Comparison of ENCODE assay signal across 9 mouse cellular contexts in genomic region chr15:40130880-40131478, GRCm38 (mm10). TPM values are rescaled to one million over a fixed set of nuclear protein-coding genes. Genes with fewer than 3 reads are reported as not detected.
DNase-seq lines count a peak whose midpoint lies in the region; ATAC-seq and TF ChIP-seq lines count a peak whose summit lies in the region.
"Had no signal": no experiment of that assay in that cellular context is flagged by ENCODE, and none has a peak within 500 bp of the region (broad histone marks: within the 10 kb centered on the region; RNA-seq: fewer than 3 reads in every experiment).

No protein-coding gene starts in this region.

- no peak overlapping the region for H3K9ac ChIP-seq in kidney, postnatal 0 days (ENCODE audit: low read depth, low read length)
- H3K9ac ChIP-seq in liver, embryonic 14.5 days (replicated peaks) = no peak overlapping the region
- no peak overlapping the region for H3K9ac ChIP-seq in neural tube, embryonic 14.5 days (replicated peaks; ENCODE audit: low read depth, low read length)
- H3K9ac ChIP-seq: embryonic facial prominence, embryonic 15.5 days had no signal

- DNase-seq in adrenal gland, postnatal 10 days = peak; percentile 90
- peak; percentile 56 for DNase-seq in embryo, embryonic 11.5 days (ENCODE audit: low read depth, low spot score)
- DNase-seq in heart, adult 8-10 months (ENCODE audit: low spot score) = peak; percentile 74
- peak; percentile 85 for DNase-seq in kidney, postnatal 0 days (ENCODE audit: low spot score)
- DNase-seq in liver, embryonic 14.5 days (ENCODE audit: low read depth in 3 of 3, low spot score in 3 of 3) = peak in 2 of 3 experiments; percentile 1 to 7
- DNase-seq in thymus, adult 18-20 months = peak; percentile 19 to 30

- H3K79me2 ChIP-seq in C2C12 (ENCODE audit: control insufficient read depth, insufficient read depth) = no peaks in the 10 kb centered on the region

- 21% methylated on average over 15 of the region's 15 CpGs for WGBS in kidney, postnatal 0 days
- WGBS in liver, embryonic 14.5 days (ENCODE audit: insufficient replicate concordance) = 13% methylated on average over 15 of the region's 15 CpGs
- WGBS in neural tube, embryonic 14.5 days = 22% methylated on average over 15 of the region's 15 CpGs

- no peaks in the 10 kb centered on the region for H3K4me1 ChIP-seq in kidney, postnatal 0 days (replicated peaks; ENCODE audit: insufficient read depth, low read length)
- no peaks in the 10 kb centered on the region for H3K4me1 ChIP-seq in liver, embryonic 14.5 days (replicated peaks; ENCODE audit: control insufficient read depth in 2 of 2, insufficient read depth in 2 of 2, low read length in 1 of 2)
- no peaks in the 10 kb centered on the region for H3K4me1 ChIP-seq in neural tube, embryonic 14.5 days (ENCODE audit: control insufficient read depth, insufficient read depth, low read length)
- H3K4me1 ChIP-seq: embryonic facial prominence, embryonic 15.5 days had no signal

- no peak overlapping the region for H3K27ac ChIP-seq in kidney, postnatal 0 days
- no peak overlapping the region for H3K27ac ChIP-seq in liver, embryonic 14.5 days
- no peak overlapping the region for H3K27ac ChIP-seq in neural tube, embryonic 14.5 days (ENCODE audit: low read depth, low read length)
- H3K27ac ChIP-seq: embryonic facial prominence, embryonic 15.5 days had no signal

- TF ChIP-seq EP300 in liver, embryonic 14.5 days (IDR thresholded peaks at IDR 0.05; ENCODE audit: low read depth) = no peak

- peak; percentile 84 for TF ChIP-seq CTCF in C2C12 (IDR thresholded peaks at IDR 0.05; ENCODE audit: control insufficient read depth, insufficient read depth, insufficient read length)
- TF ChIP-seq CTCF in kidney, postnatal 0 days (IDR thresholded peaks at IDR 0.05; ENCODE audit: low read depth) = peak; percentile 95
- peak; percentile 91 for TF ChIP-seq CTCF in liver, embryonic 14.5 days (IDR thresholded peaks at IDR 0.05; ENCODE audit: low read depth)

- no peak for ATAC-seq in kidney, postnatal 0 days (replicated peaks; ENCODE audit: low FRiP score, low read depth)
- no peak for ATAC-seq in liver, embryonic 14.5 days (ENCODE audit: insufficient read depth)
- peak; percentile 81 for ATAC-seq in neural tube, embryonic 14.5 days (ENCODE audit: low read depth)

- no peaks in the 10 kb centered on the region for H3K79me3 ChIP-seq in C2C12 (ENCODE audit: low read depth)

- H3K27me3 ChIP-seq in C2C12 (ENCODE audit: control insufficient read depth, insufficient read depth, insufficient read length) = peaks cover 23% of the 10 kb centered on the region
- H3K27me3 ChIP-seq in kidney, postnatal 0 days (ENCODE audit: insufficient read depth, low read length) = no peaks in the 10 kb centered on the region
- no peaks in the 10 kb centered on the region for H3K27me3 ChIP-seq in liver, embryonic 14.5 days (ENCODE audit: control insufficient read depth, insufficient read depth, low read length)
- H3K27me3 ChIP-seq in neural tube, embryonic 14.5 days (ENCODE audit: control insufficient read depth, insufficient read depth, low read length) = no peaks in the 10 kb centered on the region
- H3K27me3 ChIP-seq: embryonic facial prominence, embryonic 15.5 days had no signal

- H3K36me3 ChIP-seq in C2C12 (ENCODE audit: control insufficient read depth, insufficient read depth) = no peaks in the 10 kb centered on the region
- H3K36me3 ChIP-seq in kidney, postnatal 0 days (ENCODE audit: insufficient read depth, low read length) = no peaks in the 10 kb centered on the region
- H3K36me3 ChIP-seq in liver, embryonic 14.5 days (replicated peaks; ENCODE audit: control insufficient read depth, insufficient read depth, low read depth) = no peaks in the 10 kb centered on the region
- H3K36me3 ChIP-seq in neural tube, embryonic 14.5 days (ENCODE audit: control insufficient read depth, insufficient read depth, low read length) = no peaks in the 10 kb centered on the region
- H3K36me3 ChIP-seq: embryonic facial prominence, embryonic 15.5 days had no signal

- H3K4me2 ChIP-seq in kidney, postnatal 0 days (ENCODE audit: low read length) = no peak overlapping the region
- H3K4me2 ChIP-seq in liver, embryonic 14.5 days (ENCODE audit: low read depth) = no peak overlapping the region
- H3K4me2 ChIP-seq in neural tube, embryonic 14.5 days (ENCODE audit: low read depth, low read length) = no peak overlapping the region
- H3K4me2 ChIP-seq: embryonic facial prominence, embryonic 15.5 days had no signal

- no peak overlapping the region for H3ac ChIP-seq in C2C12 (ENCODE audit: control insufficient read depth, insufficient read length, low read depth)

- no peaks in the 10 kb centered on the region for H3K9me3 ChIP-seq in kidney, postnatal 0 days (replicated peaks; ENCODE audit: low read length)
- no peaks in the 10 kb centered on the region for H3K9me3 ChIP-seq in liver, embryonic 14.5 days (ENCODE audit: control insufficient read depth, low read length)
- no peaks in the 10 kb centered on the region for H3K9me3 ChIP-seq in neural tube, embryonic 14.5 days (ENCODE audit: control insufficient read depth, low read length)
- H3K9me3 ChIP-seq: embryonic facial prominence, embryonic 15.5 days had no signal

- H3K4me3 ChIP-seq in C2C12 (ENCODE audit: insufficient read depth, poor library complexity, severe bottlenecking) = no peak overlapping the region
- no peak overlapping the region for H3K4me3 ChIP-seq in kidney, postnatal 0 days (replicated peaks; ENCODE audit: low read depth, low read length)
- H3K4me3 ChIP-seq in liver, embryonic 14.5 days (ENCODE audit: insufficient read depth in 1 of 2, low read depth in 2 of 2, low read length in 2 of 2) = no peak overlapping the region
- no peak overlapping the region for H3K4me3 ChIP-seq in neural tube, embryonic 14.5 days (ENCODE audit: low read depth, low read length)
- H3K4me3 ChIP-seq: embryonic facial prominence, embryonic 15.5 days had no signal

TF ChIP-seq in C2C12, 6 proteins besides CTCF, POLR2A, EP300 and RAD21:
- TF ChIP-seq CEBPB (IDR thresholded peaks at IDR 0.05; ENCODE audit: low read depth) (no peak), MYOD1 (IDR thresholded peaks at IDR 0.05; ENCODE audit: control insufficient read depth, insufficient read length, low read depth) (no peak), USF1 (IDR thresholded peaks at IDR 0.05; ENCODE audit: low read depth) (no peak), FOSL1 (IDR thresholded peaks at IDR 0.05; ENCODE audit: insufficient read depth, low read length, poor library complexity, severe bottlenecking) (no peak), MYOG (IDR thresholded peaks at IDR 0.05; ENCODE audit: control insufficient read depth, extremely low read depth, insufficient read length) (no peak), MAX (IDR thresholded peaks at IDR 0.05) (no peak)
TF ChIP-seq in C2C12: peak in this region for 0.

RNA-seq across cellular contexts. Expression of gene 9330182O14Rik, which starts 3.2 kb away (rescaled TPM):
- polyA plus RNA-seq in C2C12 (2012; fragmentation: generic; extraction: Trizol) = not detected
- under 1 TPM in 1 of 2 experiments, not detected in 1; 0.27 TPM for total RNA-seq in adrenal gland, postnatal 10 days (2021)
- not detected for total RNA-seq in heart, adult 8-10 months (2022)
- polyA plus RNA-seq in kidney, postnatal 0 days (2015; fragmentation: Nextera tagmentation; extraction: Ambion mirVana) = not detected in 2 replicates
- polyA plus RNA-seq in liver, embryonic 14.5 days (2012; rRNA removed) = not detected in 2 replicates
- not detected in 2 replicates for polyA plus RNA-seq in liver, embryonic 14.5 days (2014; fragmentation: Nextera tagmentation; extraction: Ambion mirVana)
- not detected in 2 replicates for polyA plus RNA-seq in neural tube, embryonic 14.5 days (2014; fragmentation: Nextera tagmentation; extraction: Ambion mirVana)
- polyA plus RNA-seq: embryonic facial prominence, embryonic 15.5 days had no signal

Comparison
In these comparisons a context has a peak if more than half of its experiments do, and no peak if none do; other contexts are left out.
1. DNase-seq: peak in every context shown above with its lines; median percentile 90 in adrenal gland, postnatal 10 days; 85 in kidney, postnatal 0 days; 74 in heart, adult 8-10 months; 56 in embryo, embryonic 11.5 days; 24 in thymus, adult 18-20 months; 4 in liver, embryonic 14.5 days.